10 mouse cellular contexts compared by ENCODE assay signal in the genomic region with DNA sequence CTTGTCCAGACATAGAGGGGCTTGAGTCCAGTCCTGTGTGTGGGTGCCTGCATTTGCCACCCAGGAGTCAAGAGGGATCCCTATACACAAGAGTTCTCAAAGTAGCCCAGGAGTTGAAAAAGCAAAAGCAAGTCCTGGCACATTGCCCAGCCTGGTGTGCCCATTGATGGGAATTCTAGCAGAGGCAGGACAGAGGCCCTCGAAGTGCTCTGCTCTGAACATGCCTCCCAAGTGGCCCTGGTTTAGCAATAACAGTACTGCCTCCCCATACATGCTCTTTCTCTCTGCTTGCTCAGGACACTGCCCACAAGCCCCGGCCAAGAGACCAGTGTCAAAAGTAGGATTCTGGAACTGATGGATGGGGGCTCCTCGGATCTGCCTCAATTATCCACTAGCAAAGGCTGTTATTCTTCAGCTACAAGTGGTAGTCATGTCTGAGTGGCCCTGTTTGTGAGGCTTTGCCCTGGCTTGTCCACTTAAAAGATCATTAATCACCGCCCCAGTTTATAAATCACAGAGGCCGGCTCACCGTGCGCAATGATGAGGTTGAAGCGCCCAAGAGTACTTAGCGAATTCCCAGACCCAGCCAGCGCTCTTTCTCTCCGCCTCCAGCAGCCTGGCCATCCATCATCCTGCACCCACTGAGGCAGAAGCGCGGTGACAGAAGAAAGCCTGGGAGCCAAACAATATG.
DNase-seq lines count a peak whose midpoint lies in the region; ATAC-seq and TF ChIP-seq lines count a peak whose summit lies in the region.
"Had no signal": no experiment of that assay in that cellular context is flagged by ENCODE, and none has a peak within 500 bp of the region (broad histone marks: within the 10 kb centered on the region; RNA-seq: fewer than 3 reads in every experiment).

No protein-coding gene starts in this region.

- no peak for TF ChIP-seq POLR2A in kidney, adult 2 months (IDR thresholded peaks at IDR 0.05; ENCODE audit: low read depth, low read length)

- no peak for TF ChIP-seq CTCF in kidney, adult 2 months (conservative IDR thresholded peaks at IDR 0.05; ENCODE audit: insufficient read depth, insufficient read length, low read depth, low read length)

- H3K9me3 ChIP-seq in hindbrain, embryonic 13.5 days: no peaks in the 10 kb centered on the region

- no peaks in the 10 kb centered on the region for H3K27me3 ChIP-seq in kidney, adult 2 months (replicated peaks; ENCODE audit: control insufficient read depth, insufficient read depth, low read length)
- peaks cover 79% of the 10 kb centered on the region for H3K27me3 ChIP-seq in hindbrain, embryonic 13.5 days
- H3K27me3 ChIP-seq: Patski had no signal

- no peak overlapping the region for H3K9ac ChIP-seq in hindbrain, embryonic 13.5 days

- no peaks in the 10 kb centered on the region for H3K4me1 ChIP-seq in kidney, adult 2 months (ENCODE audit: control insufficient read depth, insufficient read depth, low read length)
- peaks cover 49% of the 10 kb centered on the region for H3K4me1 ChIP-seq in hindbrain, embryonic 13.5 days (replicated peaks)

- WGBS in kidney, adult 2 months: 19% methylated on average over 13 of the region's 13 CpGs
- WGBS in hindbrain, embryonic 13.5 days: 19% methylated on average over 13 of the region's 13 CpGs

- H3K4me3 ChIP-seq in kidney, adult 2 months (ENCODE audit: insufficient read depth, low read depth, low read length): no peak overlapping the region
- H3K4me3 ChIP-seq in hindbrain, embryonic 13.5 days: no peak overlapping the region

- H3K4me2 ChIP-seq in hindbrain, embryonic 13.5 days: peak overlapping the region; percentile 30

- DNase-seq in kidney, adult 2 months: peak; percentile 57
- DNase-seq in kidney, adult 11 months: no peak
- peak; percentile 74 for DNase-seq in embryo, embryonic 11 days
- peak; percentile 83 for DNase-seq in mesoderm, embryonic 11.5 days (ENCODE audit: low read depth, low spot score)
- no peak for DNase-seq in layer of hippocampus, postnatal 14 days (ENCODE audit: low spot score in 2 of 2)
- DNase-seq in right cerebral cortex, postnatal 10 days (ENCODE audit: low spot score in 2 of 2): no peak
- DNase-seq in frontal cortex, postnatal 10 days (ENCODE audit: low spot score in 2 of 2): no peak
- DNase-seq: B cell, adult 2 months had no signal

- peak; percentile 83 for ATAC-seq in hindbrain, embryonic 13.5 days (ENCODE audit: low FRiP score)

- no peaks in the 10 kb centered on the region for H3K36me3 ChIP-seq in kidney, adult 2 months (ENCODE audit: control insufficient read depth, insufficient read depth, low read length)
- H3K36me3 ChIP-seq in hindbrain, embryonic 13.5 days: no peaks in the 10 kb centered on the region

- H3K27ac ChIP-seq in kidney, adult 2 months (ENCODE audit: insufficient read depth, low read depth, low read length): no peak overlapping the region
- peak overlapping the region; percentile 62; the same call in 1 of the 2 replicates for H3K27ac ChIP-seq in hindbrain, embryonic 13.5 days

Comparison
In these comparisons a context has a peak if more than half of its experiments do, and no peak if none do; other contexts are left out.
1. DNase-seq: peak in kidney, adult 2 months (single experiment), embryo, embryonic 11 days (single experiment) and mesoderm, embryonic 11.5 days (single experiment); none in kidney, adult 11 months (single experiment), layer of hippocampus, postnatal 14 days (0 of 2), right cerebral cortex, postnatal 10 days (0 of 2) and frontal cortex, postnatal 10 days (0 of 2).